Mouse (Mus musculus) intestine, embryonic 15.5 days (tissue): ENCODE measurements around the gene Nhsl2. TPM values are rescaled to one million over a fixed set of nuclear protein-coding genes. Genes with fewer than 3 reads are reported as not detected.
"Not testable (repeated sequence)": the region's sequence is repeated elsewhere in the genome, so short reads cannot be mapped to it uniquely, and the experiment has no call there.

Experiments used
- ATAC-seq: fragments of 200-750 bp; cut with Nextera tagmentation; 2 replicates; pipeline ENCODE4 v1.8.0; 2017; ENCODE audit warnings: moderate TSS enrichment, moderate library complexity
- H3K27ac ChIP-seq: fragments of 300-500 bp; sonication (generic); 2 replicates; pipeline ENCODE4 v1.5.1; 2015; ENCODE audit warnings: mild to moderate bottlenecking, inconsistent platforms
- H3K27me3 ChIP-seq: fragments of 300-500 bp; sonication (generic); replicated peaks from 2 replicates; pipeline ENCODE4 v1.6.1; 2015; ENCODE audit warnings: inconsistent platforms
- H3K36me3 ChIP-seq: fragments of 300-500 bp; sonication (generic); 2 replicates; pipeline ENCODE4 v1.6.1; 2015; ENCODE audit warnings: inconsistent platforms
- H3K4me1 ChIP-seq: fragments of 300-500 bp; sonication (generic); replicated peaks from 2 replicates; pipeline ENCODE4 v1.6.1; 2015; ENCODE audit warnings: inconsistent platforms
- H3K4me2 ChIP-seq: fragments of 300-500 bp; sonication (generic); replicated peaks from 2 replicates; pipeline ENCODE4 v1.6.1; 2015; ENCODE audit warnings: mild to moderate bottlenecking, inconsistent platforms
- H3K4me3 ChIP-seq: fragments of 300-500 bp; sonication (generic); replicated peaks from 2 replicates; pipeline ENCODE4 v1.5.1; 2015; ENCODE audit warnings: inconsistent platforms
- H3K9ac ChIP-seq: fragments of 300-500 bp; sonication (generic); 2 replicates; pipeline ENCODE4 v1.6.1; 2015; ENCODE audit warnings: inconsistent platforms
- H3K9me3 ChIP-seq: fragments of 300-500 bp; sonication (generic); 2 replicates; pipeline ENCODE4 v1.6.1; 2016; ENCODE audit warnings: inconsistent platforms
- WGBS: fragments of 180-500 bp; shearing (Covaris S2); methylation state at CpG from one replicate; pipeline ENCODE4 v1.1.7; 2015; 5-methylcytosine and 5-hydroxymethylcytosine counted together
- polyA plus RNA-seq: library from polyadenylated mRNA; unstranded; fragments of >200 nt; fragmentation: Nextera tagmentation; extraction: Ambion mirVana; gene quantifications from 2 replicates; pipeline ENCODE4 v1.2.1, GENCODE M21; 2015

The Nhsl2 gene
- polyA plus RNA-seq, result 8.4 and 10.4 TPM in 2 replicates

DNA sequence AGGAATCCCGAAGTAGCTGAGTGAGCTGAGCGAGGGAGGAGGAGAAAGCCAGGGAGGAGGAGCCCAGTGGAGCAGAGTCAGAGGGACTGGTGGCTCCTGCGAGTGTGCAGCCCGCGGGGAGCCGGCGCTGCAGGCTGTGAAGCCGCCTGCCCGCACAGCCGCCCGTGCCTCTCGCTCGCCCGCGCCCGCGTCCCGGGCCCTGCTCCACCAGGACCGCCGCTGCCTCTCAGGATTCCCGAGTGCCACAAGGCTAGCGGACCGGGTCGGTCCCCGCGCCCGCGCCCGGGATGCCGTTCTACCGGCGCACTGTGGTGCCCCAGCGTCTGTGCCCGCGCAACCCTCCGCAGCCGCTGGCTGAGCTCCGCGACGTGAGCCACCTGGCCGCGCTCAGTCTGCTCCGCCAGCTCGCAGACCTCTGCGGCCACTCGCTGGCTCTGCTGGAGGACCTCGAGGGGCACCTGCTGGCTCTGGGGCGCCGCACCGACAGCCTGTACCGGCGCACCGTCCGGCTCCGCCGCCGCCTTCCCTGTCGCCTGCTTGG is at the start of gene Nhsl2:
Nhsl2 (plus strand) TSS at position 105 of the 541 bp plus-strand sequence.
- ATAC-seq, result peak; percentile 87
- Histone ChIP-seq H3K9me3 (no peaks in the 10 kb centered on the region), H3K36me3 (no peaks in the 10 kb centered on the region), H3K4me2 (peak within 1 kb of the TSS; percentile 82), H3K9ac (peak within 1 kb of the TSS; percentile 54), H3K4me1 (no peaks in the 10 kb centered on the region), H3K27ac (0 out of 2 replicates have a peak within 1 kb of the TSS, but pooled peaks have one; percentile 27), H3K27me3 (peaks cover 26% of the 10 kb centered on the region), H3K4me3 (peak within 1 kb of the TSS; percentile 57)
- 15% methylated on average over 48 of the region's 58 CpGs for WGBS

DNA sequence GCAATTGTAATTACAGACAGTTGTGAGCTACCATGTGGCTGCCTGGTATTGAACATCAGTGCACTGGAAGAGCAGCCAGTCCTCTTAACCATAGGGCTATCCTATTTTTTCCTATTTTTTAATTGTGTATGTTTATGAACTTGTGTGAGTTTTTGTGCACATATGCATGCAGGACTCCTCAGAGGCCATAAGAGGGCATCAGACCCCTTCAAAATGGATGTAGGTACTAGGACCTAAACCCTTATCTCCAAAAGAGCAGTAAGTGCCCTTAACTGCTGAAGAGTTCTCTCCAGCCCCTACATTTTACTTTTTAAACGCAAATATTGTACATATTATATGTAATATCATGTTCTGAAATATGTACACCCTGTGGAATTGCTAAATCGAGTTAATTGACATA is 43.7 kb upstream of the Nhsl2 start:
- no peaks in the 10 kb centered on the region for H3K36me3 ChIP-seq
- no peaks in the 10 kb centered on the region for H3K4me1 ChIP-seq
- no peaks in the 10 kb centered on the region for H3K27me3 ChIP-seq
- H3K9ac ChIP-seq, result no peak overlapping the region
- no peak overlapping the region for H3K27ac ChIP-seq
- H3K4me2 ChIP-seq, result no peak overlapping the region
- WGBS, result 35% methylated on average over 2 of the region's 2 CpGs
- no peak overlapping the region for H3K4me3 ChIP-seq
- H3K9me3 ChIP-seq, result no peaks in the 10 kb centered on the region
- ATAC-seq, result no peak

DNA sequence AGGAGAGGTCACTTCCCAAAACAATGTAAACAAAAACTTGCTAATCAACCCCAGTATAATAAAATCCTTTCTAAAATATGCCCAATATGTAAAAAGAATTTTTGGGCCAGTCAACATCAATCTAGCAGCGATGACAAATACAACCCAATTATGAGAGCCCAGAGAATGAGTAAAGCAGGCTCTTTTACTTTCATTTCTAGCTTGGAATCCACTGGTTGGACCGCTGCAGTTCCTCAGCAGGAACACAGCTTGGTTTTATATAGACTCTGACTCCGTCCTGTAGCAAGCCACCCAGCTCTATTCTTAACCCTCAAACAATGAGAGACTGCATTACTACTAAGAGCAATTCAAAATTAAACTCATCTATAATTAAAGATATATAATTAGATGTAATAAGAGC is 37.4 kb upstream of the Nhsl2 start:
- Histone ChIP-seq H3K27me3 (0 out of 2 replicates have a peak, but pooled peaks cover 2% of the 10 kb centered on the region), H3K4me3 (no peak overlapping the region), H3K36me3 (no peaks in the 10 kb centered on the region), H3K9ac (no peak overlapping the region), H3K27ac (no peak overlapping the region), H3K4me1 (no peaks in the 10 kb centered on the region), H3K4me2 (no peak overlapping the region), H3K9me3 (no peaks in the 10 kb centered on the region)
- ATAC-seq, result no peak
- 64% methylated on average over 3 of the region's 3 CpGs for whole genome bisulfite sequencing

DNA sequence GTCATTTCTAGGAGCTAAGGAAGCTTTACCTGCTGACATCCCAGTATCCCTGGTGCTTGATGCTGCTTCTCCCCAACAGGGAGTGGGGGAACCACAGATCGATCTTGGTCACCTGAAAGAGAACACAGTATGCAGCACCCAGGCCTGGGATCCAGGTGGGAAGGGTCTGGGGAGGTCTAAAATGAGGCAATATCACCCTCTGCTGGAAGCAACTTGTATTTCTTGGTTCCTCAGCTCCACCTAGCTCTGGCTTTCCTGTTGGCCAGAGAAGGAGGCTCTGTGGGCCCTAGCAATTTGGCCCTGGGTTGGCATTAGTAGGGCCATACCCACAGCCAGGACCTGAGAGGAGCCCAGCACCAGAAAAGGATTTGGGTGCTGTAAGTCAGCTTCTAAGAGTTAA is 30.0 kb upstream of the Nhsl2 start:
- Histone ChIP-seq H3K4me3 (no peak overlapping the region), H3K4me1 (no peaks in the 10 kb centered on the region), H3K27ac (no peak overlapping the region), H3K27me3 (0 out of 2 replicates have a peak, but pooled peaks cover 3% of the 10 kb centered on the region), H3K9me3 (no peaks in the 10 kb centered on the region), H3K9ac (no peak overlapping the region), H3K4me2 (no peak overlapping the region), H3K36me3 (no peaks in the 10 kb centered on the region)
- 39% methylated on average over 1 of the region's 1 CpGs for WGBS
- ATAC-seq, result no peak

GRCm38 (mm10) chrX:101819980-101820379 is 29.2 kb upstream of the Nhsl2 start:
- H3K36me3 ChIP-seq, H3K27me3 ChIP-seq, H3K27ac ChIP-seq, H3K4me1 ChIP-seq, ATAC-seq, H3K9ac ChIP-seq, H3K4me2 ChIP-seq, H3K9me3 ChIP-seq, H3K4me3 ChIP-seq: not testable (repeated sequence)

DNA sequence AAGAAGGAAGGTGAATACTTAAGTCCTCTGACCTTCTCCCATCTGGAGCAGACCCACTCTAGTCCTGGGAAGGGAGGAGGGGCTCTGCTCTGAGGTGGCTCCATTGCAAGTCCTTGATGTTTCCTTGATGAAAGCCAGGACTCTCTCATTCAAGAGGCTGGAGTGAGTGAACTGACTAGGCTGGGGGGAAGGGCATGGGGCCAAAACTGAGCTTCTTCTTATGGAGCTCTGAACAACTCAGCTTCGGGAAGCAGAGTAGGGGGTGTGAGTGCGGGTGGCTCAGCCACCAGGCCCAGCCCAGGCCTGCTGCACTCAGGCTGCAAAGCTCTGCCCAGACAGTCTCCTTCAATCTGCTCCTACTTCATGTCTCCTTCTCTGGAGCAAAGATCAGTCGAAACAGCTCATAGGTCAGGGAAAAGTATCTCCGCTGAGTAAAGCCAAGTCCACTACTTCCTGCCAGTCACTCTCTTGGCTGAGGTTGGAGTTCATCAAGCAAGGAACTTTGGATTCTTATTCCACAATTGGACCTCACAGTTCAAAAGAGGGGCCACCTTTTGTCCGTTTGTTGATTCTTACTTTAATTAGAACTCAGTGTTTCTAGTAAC is 1.9 kb upstream of the Nhsl2 start:
- no peaks in the 10 kb centered on the region for H3K4me1 ChIP-seq
- H3K27ac ChIP-seq, result no peak overlapping the region
- no peak overlapping the region for H3K4me3 ChIP-seq
- H3K9me3 ChIP-seq, result no peaks in the 10 kb centered on the region
- no peak overlapping the region for H3K4me2 ChIP-seq
- peak; percentile 52; the same call in 1 of the 2 replicates for ATAC-seq
- H3K9ac ChIP-seq, result no peak overlapping the region
- H3K36me3 ChIP-seq, result no peaks in the 10 kb centered on the region
- WGBS, result 48% methylated on average over 5 of the region's 5 CpGs
- H3K27me3 ChIP-seq, result peaks cover 26% of the 10 kb centered on the region

DNA sequence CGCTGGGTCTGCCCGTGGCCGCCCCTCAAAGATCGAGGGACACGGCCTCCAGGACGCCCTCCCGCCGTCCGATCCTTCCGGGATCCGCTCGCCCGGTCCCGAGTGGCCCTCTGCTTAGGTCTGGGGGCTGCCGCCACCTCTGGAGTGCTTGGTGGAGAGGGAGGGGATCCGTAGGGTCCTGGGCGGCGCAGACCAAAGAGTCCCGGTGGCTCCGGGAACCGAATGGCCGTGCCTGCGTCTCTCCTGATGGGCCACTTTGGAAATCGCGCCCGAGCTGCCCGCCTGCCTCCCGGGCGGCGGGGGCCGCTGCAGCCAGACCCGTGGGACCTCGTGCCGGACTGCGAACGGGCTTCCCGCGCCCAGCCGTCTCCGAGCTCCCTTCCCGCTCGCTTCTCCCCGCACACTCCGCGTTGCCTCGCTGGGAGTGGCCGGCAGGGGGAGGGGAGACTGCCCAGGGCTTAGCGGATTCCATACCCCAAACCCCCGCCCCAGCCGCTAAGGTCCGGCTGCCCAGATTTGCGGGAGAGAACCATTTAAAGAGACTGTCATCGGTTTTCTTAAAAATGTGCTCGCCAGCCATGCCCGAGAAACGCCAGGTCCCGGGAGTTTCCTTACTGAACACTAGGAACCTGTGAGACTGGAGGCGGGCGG is 841 bp downstream of the Nhsl2 start:
- peak; percentile 47 for ATAC-seq
- 17% methylated on average over 53 of the region's 59 CpGs for WGBS
- H3K4me3 ChIP-seq, result peak overlapping the region; percentile 57
- H3K9ac ChIP-seq, result peak overlapping the region; percentile 54
- no peaks in the 10 kb centered on the region for H3K9me3 ChIP-seq
- H3K36me3 ChIP-seq, result no peaks in the 10 kb centered on the region
- no peaks in the 10 kb centered on the region for H3K4me1 ChIP-seq
- peaks cover 26% of the 10 kb centered on the region for H3K27me3 ChIP-seq
- H3K4me2 ChIP-seq, result peak overlapping the region; percentile 82
- H3K27ac ChIP-seq, result no peak overlapping the region

DNA sequence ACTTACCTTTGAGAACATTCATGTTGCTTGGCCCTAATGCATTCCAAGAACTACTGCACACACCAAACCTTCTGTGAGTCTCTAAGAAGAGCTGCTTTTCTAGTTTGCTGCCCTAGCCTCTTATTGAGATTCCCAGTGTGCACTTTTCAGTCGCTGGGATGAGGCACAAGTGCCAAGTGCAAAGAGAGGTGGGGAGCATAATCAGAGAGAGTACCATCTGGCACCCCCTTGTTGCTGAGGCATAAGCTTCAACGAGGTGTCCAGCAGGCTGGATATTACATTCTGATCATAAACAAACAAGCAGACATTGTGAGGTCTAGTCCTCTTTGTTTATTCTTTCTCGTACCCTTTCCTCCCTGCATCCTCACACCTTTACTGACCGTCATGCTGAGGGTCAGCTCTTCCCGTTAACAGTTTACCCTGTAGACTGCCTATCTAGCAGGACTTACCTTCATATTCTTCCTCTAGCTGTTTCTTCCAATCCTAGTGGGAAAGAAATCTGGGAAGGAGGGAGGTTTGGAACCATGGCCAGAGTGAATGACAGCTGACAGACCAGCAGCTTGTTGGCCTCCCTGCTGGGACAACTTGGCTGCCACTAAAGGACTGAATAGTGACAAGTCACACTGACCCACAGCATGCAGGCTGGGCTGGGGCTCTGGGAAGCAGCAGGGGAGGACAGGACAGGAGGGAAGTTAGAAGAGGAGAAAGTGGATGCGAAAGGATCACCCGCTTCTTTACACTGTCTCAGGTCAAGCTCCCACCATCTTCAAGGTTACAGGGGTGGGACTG is 2.6 kb downstream of the Nhsl2 start:
- peaks cover 26% of the 10 kb centered on the region for H3K27me3 ChIP-seq
- H3K4me3 ChIP-seq, result no peak overlapping the region
- H3K9me3 ChIP-seq, result no peaks in the 10 kb centered on the region
- WGBS, result 66% methylated on average over 7 of the region's 7 CpGs
- no peaks in the 10 kb centered on the region for H3K36me3 ChIP-seq
- no peak overlapping the region for H3K9ac ChIP-seq
- ATAC-seq, result no peak
- H3K27ac ChIP-seq, result no peak overlapping the region
- H3K4me2 ChIP-seq, result no peak overlapping the region
- H3K4me1 ChIP-seq, result no peaks in the 10 kb centered on the region

GRCm38 (mm10) chrX:101863666-101864378 is 14.6 kb downstream of the Nhsl2 start:
- no peak overlapping the region for H3K9ac ChIP-seq
- H3K4me2 ChIP-seq, result no peak overlapping the region
- no peaks in the 10 kb centered on the region for H3K9me3 ChIP-seq
- no peaks in the 10 kb centered on the region for H3K4me1 ChIP-seq
- H3K36me3 ChIP-seq, result no peaks in the 10 kb centered on the region
- 68% methylated on average over 4 of the region's 4 CpGs for WGBS
- H3K27ac ChIP-seq, result no peak overlapping the region
- no peak for ATAC-seq
- H3K4me3 ChIP-seq, result no peak overlapping the region
- H3K27me3 ChIP-seq, result peaks cover 4% of the 10 kb centered on the region

GRCm38 (mm10) chrX:101864788-101865187 is 15.6 kb downstream of the Nhsl2 start:
- WGBS, result 69% methylated on average over 5 of the region's 5 CpGs
- no peak overlapping the region for H3K9ac ChIP-seq
- H3K27me3 ChIP-seq, result peaks cover 4% of the 10 kb centered on the region
- no peaks in the 10 kb centered on the region for H3K36me3 ChIP-seq
- H3K9me3 ChIP-seq, result no peaks in the 10 kb centered on the region
- no peak for ATAC-seq
- no peak overlapping the region for H3K4me3 ChIP-seq
- H3K27ac ChIP-seq, result no peak overlapping the region
- no peak overlapping the region for H3K4me2 ChIP-seq
- H3K4me1 ChIP-seq, result no peaks in the 10 kb centered on the region

DNA sequence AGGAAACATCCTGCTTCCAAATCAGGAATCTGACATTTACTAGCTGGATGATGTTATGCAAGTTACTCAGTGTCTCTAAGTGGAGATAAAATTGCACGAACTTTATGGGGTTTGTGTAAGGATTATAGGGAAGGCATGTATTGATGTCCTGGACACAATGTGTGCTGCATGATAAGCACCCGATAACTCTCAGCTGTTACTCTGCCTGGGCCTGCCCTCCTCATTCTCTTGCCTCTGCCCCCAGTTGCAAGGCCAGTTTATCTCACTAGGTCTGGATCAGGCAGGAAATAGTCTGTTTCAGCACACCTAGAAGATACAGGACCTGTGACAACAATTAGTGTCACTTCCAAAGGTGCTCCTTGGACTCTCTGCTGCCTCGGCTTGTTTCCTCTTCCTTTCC is 25.0 kb downstream of the Nhsl2 start:
- Histone ChIP-seq H3K9ac (no peak overlapping the region), H3K27me3 (no peaks in the 10 kb centered on the region; the same call in 1 of the 2 replicates), H3K27ac (no peak overlapping the region), H3K4me3 (no peak overlapping the region), H3K4me1 (no peaks in the 10 kb centered on the region), H3K36me3 (no peaks in the 10 kb centered on the region), H3K9me3 (no peaks in the 10 kb centered on the region), H3K4me2 (no peak overlapping the region)
- WGBS, result 37% methylated on average over 3 of the region's 3 CpGs
- peak; percentile 45; the same call in 1 of the 2 replicates for ATAC-seq

DNA sequence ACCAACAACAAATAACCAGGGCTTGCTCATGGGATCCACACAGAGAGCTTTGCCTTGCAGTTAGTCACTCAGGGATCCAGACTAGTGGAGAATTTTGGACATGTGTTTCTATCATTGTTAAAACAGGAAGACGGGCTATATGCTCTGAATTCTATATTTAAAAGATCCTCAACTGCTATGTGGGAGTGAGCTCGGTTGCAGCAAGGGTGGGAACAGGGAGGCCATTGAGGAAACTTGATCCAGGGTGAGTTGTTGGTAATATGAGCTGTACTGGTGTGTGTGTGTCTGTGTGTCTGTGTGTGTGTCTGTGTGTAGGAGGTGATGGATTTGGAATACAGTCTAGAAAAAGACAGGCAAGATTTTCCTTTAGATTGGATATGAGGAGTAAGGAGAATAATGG is 25.7 kb downstream of the Nhsl2 start:
- H3K9me3 ChIP-seq, result no peaks in the 10 kb centered on the region
- H3K27me3 ChIP-seq, result no peaks in the 10 kb centered on the region; the same call in 1 of the 2 replicates
- H3K4me2 ChIP-seq, result no peak overlapping the region
- no peak for ATAC-seq
- H3K9ac ChIP-seq, result no peak overlapping the region
- no peak overlapping the region for H3K27ac ChIP-seq
- H3K4me3 ChIP-seq, result no peak overlapping the region
- H3K36me3 ChIP-seq, result no peaks in the 10 kb centered on the region
- H3K4me1 ChIP-seq, result no peaks in the 10 kb centered on the region
- WGBS, result 39% methylated on average over 2 of the region's 2 CpGs
